ENCODE assay signal across 25 mouse cellular contexts in genomic region chr9:120014828-120015227, GRCm38 (mm10). TPM values are rescaled to one million over a fixed set of nuclear protein-coding genes. Genes with fewer than 3 reads are reported as not detected.
DNase-seq lines count a peak whose midpoint lies in the region; ATAC-seq and TF ChIP-seq lines count a peak whose summit lies in the region.
"Had no signal": no experiment of that assay in that cellular context is flagged by ENCODE, and none has a peak within 500 bp of the region (broad histone marks: within the 10 kb centered on the region; RNA-seq: fewer than 3 reads in every experiment).

No protein-coding gene starts in this region.

- H3K36me3 ChIP-seq in heart, embryonic 14.5 days (ENCODE audit: control insufficient read depth, insufficient read depth, low read length), result peaks cover 78% of the 10 kb centered on the region
- H3K36me3 ChIP-seq in heart, embryonic 11.5 days (ENCODE audit: control insufficient read depth, insufficient read depth, low read length), result peaks cover 18% of the 10 kb centered on the region
- no peaks in the 10 kb centered on the region for H3K36me3 ChIP-seq in kidney, embryonic 16.5 days (ENCODE audit: insufficient read depth, low read length)
- no peaks in the 10 kb centered on the region for H3K36me3 ChIP-seq in intestine, embryonic 16.5 days (ENCODE audit: control insufficient read depth, insufficient read depth, low read length)
- H3K36me3 ChIP-seq: forebrain, embryonic 15.5 days; G1E; limb, embryonic 15.5 days; liver, embryonic 15.5 days; neural tube, embryonic 13.5 days had no signal

- 60% methylated on average over 6 of the region's 6 CpGs for WGBS in heart, embryonic 14.5 days
- WGBS in heart, embryonic 11.5 days (ENCODE audit: insufficient replicate concordance), result 51% methylated on average over 6 of the region's 6 CpGs
- WGBS in kidney, embryonic 16.5 days, result 43% methylated on average over 6 of the region's 6 CpGs
- 66% methylated on average over 6 of the region's 6 CpGs for WGBS in intestine, embryonic 16.5 days

- peak overlapping the region; percentile 35 for H3K27ac ChIP-seq in gastrocnemius, adult 2 months
- no peak overlapping the region for H3K27ac ChIP-seq in heart, embryonic 14.5 days (replicated peaks in 1 of 2; ENCODE audit: control insufficient read depth in 1 of 2, insufficient read depth in 1 of 2, low read depth in 2 of 2, low read length in 2 of 2)
- no peak overlapping the region for H3K27ac ChIP-seq in heart, embryonic 11.5 days (ENCODE audit: low read depth, low read length)
- H3K27ac ChIP-seq in kidney, embryonic 16.5 days (ENCODE audit: low read length), result no peak overlapping the region
- H3K27ac ChIP-seq in intestine, embryonic 16.5 days (ENCODE audit: low read length), result no peak overlapping the region
- H3K27ac ChIP-seq: forebrain, embryonic 15.5 days; hindbrain, embryonic 14.5 days; limb, embryonic 15.5 days; liver, embryonic 15.5 days; neural tube, embryonic 13.5 days had no signal

- ATAC-seq in heart, embryonic 14.5 days (ENCODE audit: insufficient number of reproducible peaks, insufficient read depth, low FRiP score, low read depth), result no peak
- ATAC-seq in heart, embryonic 11.5 days (replicated peaks; ENCODE audit: insufficient number of reproducible peaks, low FRiP score, low TSS enrichment), result no peak
- no peak for ATAC-seq in kidney, embryonic 16.5 days (ENCODE audit: low FRiP score, low TSS enrichment)
- no peak for ATAC-seq in intestine, embryonic 16.5 days
- ATAC-seq: forebrain, embryonic 15.5 days had no signal

- H3K9me3 ChIP-seq in heart, embryonic 14.5 days (ENCODE audit: control insufficient read depth, low read length), result no peaks in the 10 kb centered on the region
- no peaks in the 10 kb centered on the region for H3K9me3 ChIP-seq in heart, embryonic 11.5 days (replicated peaks; ENCODE audit: control insufficient read depth, low read length)
- no peaks in the 10 kb centered on the region for H3K9me3 ChIP-seq in kidney, embryonic 16.5 days (ENCODE audit: low read length)
- H3K9me3 ChIP-seq in intestine, embryonic 16.5 days (ENCODE audit: control insufficient read depth, low read length), result no peaks in the 10 kb centered on the region
- H3K9me3 ChIP-seq: forebrain, embryonic 15.5 days; G1E; limb, embryonic 15.5 days; liver, embryonic 15.5 days; neural tube, embryonic 13.5 days had no signal

- H3K4me2 ChIP-seq in heart, embryonic 14.5 days (ENCODE audit: low read length), result no peak overlapping the region
- H3K4me2 ChIP-seq in heart, embryonic 11.5 days, result no peak overlapping the region
- H3K4me2 ChIP-seq in kidney, embryonic 16.5 days (replicated peaks; ENCODE audit: low read depth, low read length), result no peak overlapping the region
- H3K4me2 ChIP-seq in intestine, embryonic 16.5 days (ENCODE audit: low read depth, low read length), result no peak overlapping the region
- H3K4me2 ChIP-seq: forebrain, embryonic 15.5 days; hindbrain, embryonic 14.5 days; limb, embryonic 15.5 days; liver, embryonic 15.5 days; lung, embryonic 14.5 days; neural tube, embryonic 13.5 days had no signal

- intact Hi-C loops in gastrocnemius, adult 2 months (cut with DNase I), result no loop called here

- TF ChIP-seq CTCF in gastrocnemius, adult 2 months (IDR thresholded peaks at IDR 0.05), result no peak

- H3K27me3 ChIP-seq in heart, embryonic 14.5 days (ENCODE audit: control insufficient read depth, insufficient read depth, low read length), result no peaks in the 10 kb centered on the region
- H3K27me3 ChIP-seq in heart, embryonic 11.5 days (ENCODE audit: control insufficient read depth, insufficient read depth, low read length), result no peaks in the 10 kb centered on the region
- 0 out of 2 replicates have a peak, but pooled peaks cover 3% of the 10 kb centered on the region for H3K27me3 ChIP-seq in kidney, embryonic 16.5 days (ENCODE audit: insufficient read depth, low read length)
- H3K27me3 ChIP-seq in intestine, embryonic 16.5 days (replicated peaks; ENCODE audit: control insufficient read depth, insufficient read depth, low read length), result no peaks in the 10 kb centered on the region
- H3K27me3 ChIP-seq: forebrain, embryonic 15.5 days; limb, embryonic 15.5 days had no signal

- H3K4me1 ChIP-seq in heart, embryonic 14.5 days (ENCODE audit: control insufficient read depth in 2 of 2, insufficient read depth in 2 of 2, low read length in 2 of 2), result peaks cover 11 to 50% of the 10 kb centered on the region in 2 experiments
- peaks cover 17% of the 10 kb centered on the region for H3K4me1 ChIP-seq in heart, embryonic 11.5 days (ENCODE audit: control insufficient read depth, insufficient read depth, low read length)
- peaks cover 11% of the 10 kb centered on the region; the same call in 1 of the 2 replicates for H3K4me1 ChIP-seq in kidney, embryonic 16.5 days (ENCODE audit: insufficient read depth, low read length)
- peaks cover 7% of the 10 kb centered on the region for H3K4me1 ChIP-seq in intestine, embryonic 16.5 days (ENCODE audit: control insufficient read depth, insufficient read depth, low read length)

- H3K9ac ChIP-seq in heart, embryonic 14.5 days (ENCODE audit: low read length), result 0 out of 2 replicates have a peak overlapping the region, but pooled peaks have one; percentile 36
- no peak overlapping the region for H3K9ac ChIP-seq in heart, embryonic 11.5 days (ENCODE audit: low read depth, low read length)
- H3K9ac ChIP-seq in kidney, embryonic 16.5 days (replicated peaks; ENCODE audit: low read length), result 0 out of 2 replicates have a peak overlapping the region, but pooled peaks have one; percentile 22
- H3K9ac ChIP-seq in intestine, embryonic 16.5 days (ENCODE audit: low read depth, low read length), result 0 out of 2 replicates have a peak overlapping the region, but pooled peaks have one; percentile 24
- H3K9ac ChIP-seq: forebrain, embryonic 15.5 days; hindbrain, embryonic 14.5 days; limb, embryonic 15.5 days; liver, embryonic 15.5 days; lung, embryonic 14.5 days; neural tube, embryonic 13.5 days had no signal

- no peak overlapping the region for H3K4me3 ChIP-seq in gastrocnemius, adult 2 months
- no peak overlapping the region for H3K4me3 ChIP-seq in heart, embryonic 14.5 days (ENCODE audit: control insufficient read depth in 1 of 2, insufficient read depth in 1 of 2, low read depth in 1 of 2, low read length in 2 of 2)
- H3K4me3 ChIP-seq in heart, embryonic 11.5 days (ENCODE audit: low read depth, low read length), result no peak overlapping the region
- H3K4me3 ChIP-seq in kidney, embryonic 16.5 days (ENCODE audit: low read length), result no peak overlapping the region
- no peak overlapping the region for H3K4me3 ChIP-seq in intestine, embryonic 16.5 days (ENCODE audit: low read length)
- H3K4me3 ChIP-seq: forebrain, embryonic 15.5 days; limb, embryonic 15.5 days; liver, embryonic 15.5 days; neural tube, embryonic 13.5 days had no signal

- DNase-seq in gastrocnemius, adult 2 months, result no peak
- DNase-seq in gastrocnemius, postnatal 10 days, result no peak
- no peak for DNase-seq in kidney, adult 8-10 months
- DNase-seq: adrenal gland, postnatal 10 days; cerebellum, adult 8-10 months; cerebellum, postnatal 25 days; kidney, adult 2 months; kidney, postnatal 10 days; layer of hippocampus, postnatal 36 days; left cerebral cortex, postnatal 4 days; lung, embryonic 14.5 days; lung, postnatal 14 days; thymus, adult 2 months; thymus, postnatal 36 days had no signal

RNA-seq across cellular contexts. Expression of gene Xirp1, which starts 8.6 kb away (rescaled TPM):
- total RNA-seq in gastrocnemius, adult 2 months (2021), result 100 to 1,000 TPM in 1 of 2 experiments, 10 to 100 TPM in 1; 70.1 to 116 TPM
- total RNA-seq in gastrocnemius, postnatal 10 days (2021), result 10 to 100 TPM; 58.2 to 84.6 TPM
- 57.1 and 59.9 TPM in 2 replicates for polyA plus RNA-seq in heart, embryonic 14.5 days (2014; fragmentation: Nextera tagmentation; extraction: Ambion mirVana)
- 38.2 and 64.5 TPM in 2 replicates for polyA plus RNA-seq in heart, embryonic 11.5 days (2014; fragmentation: Nextera tagmentation; extraction: Ambion mirVana)
- polyA plus RNA-seq in kidney, embryonic 16.5 days (2015; fragmentation: Nextera tagmentation; extraction: Ambion mirVana), result 0.22 and 0.23 TPM in 2 replicates
- polyA plus RNA-seq in intestine, embryonic 16.5 days (2015; fragmentation: Nextera tagmentation; extraction: Ambion mirVana), result 0.06 and 0.07 TPM in 2 replicates
- total RNA-seq: hematopoietic stem cell, adult 5-6 weeks had no signal
- polyA plus RNA-seq: forebrain, embryonic 15.5 days; G1E; hindbrain, embryonic 14.5 days had no signal

RNA-seq across cellular contexts. Expression of gene Csrnp1, which starts 30.4 kb away (rescaled TPM):
- total RNA-seq in gastrocnemius, adult 2 months (2021), result 10 to 100 TPM in 1 of 2 experiments, 1 to 10 TPM in 1; 5.9 to 12.0 TPM
- 1 to 10 TPM; 2.6 to 3.4 TPM for total RNA-seq in gastrocnemius, postnatal 10 days (2021)
- 1.7 and 3.2 TPM in 2 replicates for polyA plus RNA-seq in heart, embryonic 14.5 days (2014; fragmentation: Nextera tagmentation; extraction: Ambion mirVana)
- 3.3 and 4.2 TPM in 2 replicates for polyA plus RNA-seq in heart, embryonic 11.5 days (2014; fragmentation: Nextera tagmentation; extraction: Ambion mirVana)
- 7.1 and 8.7 TPM in 2 replicates for polyA plus RNA-seq in kidney, embryonic 16.5 days (2015; fragmentation: Nextera tagmentation; extraction: Ambion mirVana)
- polyA plus RNA-seq in intestine, embryonic 16.5 days (2015; fragmentation: Nextera tagmentation; extraction: Ambion mirVana), result 5.0 and 5.1 TPM in 2 replicates

RNA-seq across cellular contexts. Expression of gene Cx3cr1, which starts 54.9 kb away (rescaled TPM):
- total RNA-seq in gastrocnemius, adult 2 months (2021), result under 1 TPM; 0.15 to 0.20 TPM
- total RNA-seq in gastrocnemius, postnatal 10 days (2021), result 1 to 10 TPM; 2.0 to 3.2 TPM
- 7.5 and 9.0 TPM in 2 replicates for polyA plus RNA-seq in heart, embryonic 14.5 days (2014; fragmentation: Nextera tagmentation; extraction: Ambion mirVana)
- polyA plus RNA-seq in heart, embryonic 11.5 days (2014; fragmentation: Nextera tagmentation; extraction: Ambion mirVana), result 2.3 and 3.1 TPM in 2 replicates
- polyA plus RNA-seq in kidney, embryonic 16.5 days (2015; fragmentation: Nextera tagmentation; extraction: Ambion mirVana), result 5.3 and 7.9 TPM in 2 replicates
- polyA plus RNA-seq in intestine, embryonic 16.5 days (2015; fragmentation: Nextera tagmentation; extraction: Ambion mirVana), result 8.3 and 9.2 TPM in 2 replicates
- polyA plus RNA-seq: G1E had no signal

Comparison
In these comparisons a context has a peak if more than half of its experiments do, and no peak if none do; other contexts are left out.
1. RNA of gene Xirp1, which starts 8.6 kb away (polyA plus RNA-seq): 57.1 to 59.9 TPM in heart, embryonic 14.5 days and 38.2 to 64.5 TPM in heart, embryonic 11.5 days; 0.22 to 0.23 TPM in kidney, embryonic 16.5 days and 0.06 to 0.07 TPM in intestine, embryonic 16.5 days; every median in the first group is over 10 times any median in the second.